Mouse (Mus musculus): ENCODE data around the gene Arhgap32. TPM values are rescaled to one million over a fixed set of nuclear protein-coding genes. Genes with fewer than 3 reads are reported as not detected.

The Arhgap32 gene
- polyA plus RNA-seq, 1 experiment = 1.5 TPM

DNA sequence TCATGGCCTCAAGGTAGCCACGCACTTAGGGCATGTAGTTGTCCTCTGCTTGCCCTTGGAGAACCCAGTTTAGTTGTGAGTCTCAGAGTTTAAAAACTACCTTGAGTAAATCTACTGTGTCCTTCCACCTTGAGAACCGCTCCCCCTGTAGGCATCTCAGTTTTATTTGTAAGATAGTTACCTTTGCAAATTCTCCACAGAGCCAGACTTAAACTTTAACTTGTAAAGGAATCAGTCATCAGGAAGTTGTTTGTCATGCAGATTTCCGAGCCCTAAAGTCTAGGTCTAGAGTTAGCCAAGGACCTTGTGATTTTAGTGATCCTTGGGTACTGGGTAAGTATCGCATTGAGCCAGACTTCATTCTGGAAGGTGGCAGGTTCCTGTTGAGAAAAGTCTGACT lies 20.4 kb upstream of the Arhgap32 start:
- H3K27ac ChIP-seq (ENCODE audit: insufficient read depth, low read length) = no peak overlapping the region
- 87% methylated on average over 4 of the region's 4 CpGs for WGBS
- no peak overlapping the region for H3K4me3 ChIP-seq (ENCODE audit: extremely low read depth, insufficient read depth, insufficient read length)
- TF ChIP-seq CTCF (IDR thresholded peaks at IDR 0.05; ENCODE audit: extremely low read depth, insufficient read depth, insufficient read length, insufficient replicate concordance) (no peak), POLR2A (IDR thresholded peaks at IDR 0.05; ENCODE audit: low read depth, low read length) (no peak)
- no peaks in the 10 kb centered on the region for H3K36me3 ChIP-seq (ENCODE audit: control insufficient read depth, insufficient read depth, low read length)
- DNase-seq (ENCODE audit: low read depth in 1 of 2, low spot score in 2 of 2) = no peak
- no peaks in the 10 kb centered on the region; the same call in 1 of the 2 replicates for H3K4me1 ChIP-seq (ENCODE audit: control insufficient read depth, insufficient read depth, insufficient read length)
- no peaks in the 10 kb centered on the region for H3K27me3 ChIP-seq (ENCODE audit: control insufficient read depth, insufficient read depth, low read length)

DNA sequence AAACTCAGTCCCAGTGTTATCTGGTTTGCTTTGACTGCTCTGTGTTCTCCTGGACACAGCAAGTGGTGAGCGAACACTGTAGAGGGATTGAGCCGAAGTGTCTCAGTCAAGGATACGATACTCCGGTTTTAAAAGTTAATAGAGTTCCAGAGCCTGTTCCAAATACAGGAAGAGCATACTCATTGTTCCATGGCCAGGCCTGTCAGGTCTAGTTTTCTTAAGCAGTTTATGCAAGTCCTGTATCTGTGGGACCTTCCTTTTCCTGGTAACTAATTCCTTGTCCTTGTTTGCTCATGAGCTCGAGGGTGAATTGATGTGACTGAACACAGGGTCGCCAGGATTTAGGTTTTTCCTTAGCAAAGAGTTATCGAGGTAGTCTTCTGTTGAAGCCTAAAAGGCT lies 19.4 kb upstream of the Arhgap32 start:
- H3K4me1 ChIP-seq (ENCODE audit: control insufficient read depth, insufficient read depth, insufficient read length) = no peaks in the 10 kb centered on the region; the same call in 1 of the 2 replicates
- DNase-seq (ENCODE audit: low read depth in 1 of 2, low spot score in 2 of 2) = no peak
- H3K27me3 ChIP-seq (ENCODE audit: control insufficient read depth, insufficient read depth, low read length) = no peaks in the 10 kb centered on the region
- H3K36me3 ChIP-seq (ENCODE audit: control insufficient read depth, insufficient read depth, low read length) = no peaks in the 10 kb centered on the region
- 79% methylated on average over 7 of the region's 7 CpGs for WGBS
- no peak overlapping the region for H3K4me3 ChIP-seq (ENCODE audit: extremely low read depth, insufficient read depth, insufficient read length)
- no peak for TF ChIP-seq CTCF (IDR thresholded peaks at IDR 0.05; ENCODE audit: extremely low read depth, insufficient read depth, insufficient read length, insufficient replicate concordance)
- no peak for TF ChIP-seq POLR2A (IDR thresholded peaks at IDR 0.05; ENCODE audit: low read depth, low read length)
- H3K27ac ChIP-seq (ENCODE audit: insufficient read depth, low read length) = no peak overlapping the region

DNA sequence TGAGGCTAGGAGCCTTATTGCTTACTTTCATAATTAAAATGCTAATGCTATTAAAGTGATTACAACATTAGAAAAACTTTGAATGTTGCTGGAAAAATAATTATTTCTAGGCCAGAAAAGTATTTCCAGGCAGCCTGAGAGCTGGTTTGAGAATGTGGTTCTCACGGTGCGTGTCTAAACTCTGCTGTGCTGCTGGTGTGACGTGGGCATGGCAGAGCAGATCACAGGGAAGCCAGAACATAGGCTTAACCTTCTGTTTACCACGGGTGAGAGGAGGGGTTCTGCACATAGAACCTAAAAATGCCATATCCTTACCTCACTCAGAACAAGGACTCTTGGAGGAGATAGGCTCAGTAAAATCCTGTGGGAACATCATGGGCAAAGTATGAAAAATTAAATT lies 18.8 kb upstream of the Arhgap32 start:
- Histone ChIP-seq H3K4me3 (ENCODE audit: extremely low read depth, insufficient read depth, insufficient read length) (no peak overlapping the region), H3K27ac (ENCODE audit: insufficient read depth, low read length) (no peak overlapping the region)
- no peak for DNase-seq (ENCODE audit: low read depth in 1 of 2, low spot score in 2 of 2)

DNA sequence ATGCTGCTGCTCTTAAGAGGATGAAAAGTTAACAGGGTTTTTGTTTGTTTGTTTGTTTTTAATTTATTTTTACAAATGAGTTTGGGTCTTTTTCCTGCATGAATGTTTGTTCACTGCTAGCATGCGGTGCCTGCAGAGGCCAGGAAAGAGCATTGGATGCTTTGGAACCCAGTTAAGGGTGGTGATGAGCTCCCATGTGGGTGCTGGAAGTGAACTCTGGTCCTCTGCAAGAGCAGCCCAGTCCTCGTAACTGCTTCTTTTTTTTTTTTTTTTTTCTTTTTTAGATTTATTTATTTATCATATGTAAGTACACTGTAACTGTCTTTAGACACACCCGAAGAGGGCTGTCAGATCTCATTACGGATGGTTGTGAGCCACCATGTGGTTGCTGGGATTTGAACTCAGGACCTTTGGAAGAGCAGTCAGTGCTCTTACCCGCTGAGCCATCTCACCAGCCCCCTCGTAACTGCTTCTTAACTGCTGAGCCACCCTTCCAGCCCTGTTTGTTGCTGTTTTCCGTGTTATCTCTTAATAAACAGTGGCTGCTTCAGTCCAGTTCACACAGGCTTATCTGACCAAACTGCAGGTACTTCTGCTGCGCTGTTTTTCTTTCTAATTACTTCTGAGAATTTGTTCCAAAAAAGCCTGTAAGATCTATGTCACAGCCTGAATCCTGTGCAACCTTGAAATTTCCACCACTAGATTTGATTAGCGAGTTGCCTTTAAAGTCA lies 17.3 kb upstream of the Arhgap32 start:
- H3K27ac ChIP-seq (ENCODE audit: insufficient read depth, low read length) = no peak overlapping the region
- no peak overlapping the region for H3K4me3 ChIP-seq (ENCODE audit: extremely low read depth, insufficient read depth, insufficient read length)
- WGBS = 84% methylated on average over 9 of the region's 9 CpGs
- H3K4me1 ChIP-seq (ENCODE audit: control insufficient read depth, insufficient read depth, insufficient read length) = no peaks in the 10 kb centered on the region; the same call in 1 of the 2 replicates
- H3K27me3 ChIP-seq (ENCODE audit: control insufficient read depth, insufficient read depth, low read length) = no peaks in the 10 kb centered on the region
- TF ChIP-seq POLR2A (IDR thresholded peaks at IDR 0.05; ENCODE audit: low read depth, low read length) (no peak), CTCF (IDR thresholded peaks at IDR 0.05; ENCODE audit: extremely low read depth, insufficient read depth, insufficient read length, insufficient replicate concordance) (no peak)
- DNase-seq (ENCODE audit: low read depth in 1 of 2, low spot score in 2 of 2) = no peak
- no peaks in the 10 kb centered on the region for H3K36me3 ChIP-seq (ENCODE audit: control insufficient read depth, insufficient read depth, low read length)

More for the DNA sequence above, 18.8 kb upstream of the Arhgap32 start:
- no peaks in the 10 kb centered on the region for H3K27me3 ChIP-seq (ENCODE audit: control insufficient read depth, insufficient read depth, low read length)
- no peaks in the 10 kb centered on the region for H3K36me3 ChIP-seq (ENCODE audit: control insufficient read depth, insufficient read depth, low read length)
- 67% methylated on average over 4 of the region's 4 CpGs for WGBS
- H3K4me1 ChIP-seq (ENCODE audit: control insufficient read depth, insufficient read depth, insufficient read length) = no peaks in the 10 kb centered on the region; the same call in 1 of the 2 replicates
- TF ChIP-seq POLR2A (IDR thresholded peaks at IDR 0.05; ENCODE audit: low read depth, low read length) = no peak

DNA sequence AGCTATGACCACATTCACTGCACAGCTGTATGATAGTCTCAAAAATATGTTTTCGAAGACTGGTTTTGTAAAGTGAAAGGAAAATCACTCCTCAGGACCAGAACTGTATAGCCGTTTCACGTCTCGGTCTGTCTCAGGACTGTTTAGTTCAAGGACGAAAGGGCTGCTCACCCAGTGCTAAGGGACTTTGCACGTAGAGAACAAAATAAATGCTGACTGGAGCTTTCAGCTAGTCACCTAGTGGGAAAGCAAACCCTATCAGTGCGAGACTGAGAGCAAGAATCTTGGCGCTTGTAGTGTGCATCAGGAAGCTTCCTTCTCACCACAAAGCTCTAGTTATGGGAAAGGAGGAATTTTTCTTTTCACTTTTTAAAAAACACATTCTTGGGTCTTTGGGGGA lies 15.4 kb upstream of the Arhgap32 start:
- Histone ChIP-seq H3K4me1 (ENCODE audit: control insufficient read depth, insufficient read depth, insufficient read length) (no peaks in the 10 kb centered on the region), H3K4me3 (ENCODE audit: extremely low read depth, insufficient read depth, insufficient read length) (no peak overlapping the region), H3K27me3 (ENCODE audit: control insufficient read depth, insufficient read depth, low read length) (no peaks in the 10 kb centered on the region), H3K36me3 (ENCODE audit: control insufficient read depth, insufficient read depth, low read length) (no peaks in the 10 kb centered on the region), H3K27ac (ENCODE audit: insufficient read depth, low read length) (no peak overlapping the region)
- DNase-seq (ENCODE audit: low read depth in 1 of 2, low spot score in 2 of 2) = no peak
- WGBS = 86% methylated on average over 8 of the region's 8 CpGs
- no peak for TF ChIP-seq CTCF (IDR thresholded peaks at IDR 0.05; ENCODE audit: extremely low read depth, insufficient read depth, insufficient read length, insufficient replicate concordance)
- TF ChIP-seq POLR2A (IDR thresholded peaks at IDR 0.05; ENCODE audit: low read depth, low read length) = no peak

DNA sequence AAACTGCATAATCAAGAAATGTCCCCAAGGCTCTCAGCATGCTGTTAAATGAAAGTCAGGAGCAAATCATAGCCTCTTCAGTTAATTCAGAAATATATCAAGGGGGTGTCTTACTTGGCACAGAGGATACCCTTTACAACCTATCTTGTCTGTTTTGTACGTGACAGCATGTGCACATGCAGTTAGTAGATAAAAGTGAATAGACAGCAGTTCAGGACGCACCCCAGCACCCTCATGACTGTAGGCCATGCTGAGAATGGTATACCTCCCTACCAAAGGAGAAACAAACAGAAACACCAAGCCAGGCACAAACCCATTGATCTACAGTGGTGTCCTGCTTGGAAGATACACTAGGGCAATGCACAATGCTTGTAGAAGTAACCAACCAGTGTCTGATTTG lies 14.4 kb upstream of the Arhgap32 start:
- DNase-seq (ENCODE audit: low read depth in 1 of 2, low spot score in 2 of 2) = no peak
- no peaks in the 10 kb centered on the region for H3K27me3 ChIP-seq (ENCODE audit: control insufficient read depth, insufficient read depth, low read length)
- H3K27ac ChIP-seq (ENCODE audit: insufficient read depth, low read length) = no peak overlapping the region
- H3K4me1 ChIP-seq (ENCODE audit: control insufficient read depth, insufficient read depth, insufficient read length) = no peaks in the 10 kb centered on the region
- no peak overlapping the region for H3K4me3 ChIP-seq (ENCODE audit: extremely low read depth, insufficient read depth, insufficient read length)
- no peaks in the 10 kb centered on the region for H3K36me3 ChIP-seq (ENCODE audit: control insufficient read depth, insufficient read depth, low read length)
- TF ChIP-seq CTCF (IDR thresholded peaks at IDR 0.05; ENCODE audit: extremely low read depth, insufficient read depth, insufficient read length, insufficient replicate concordance) = no peak
- TF ChIP-seq POLR2A (IDR thresholded peaks at IDR 0.05; ENCODE audit: low read depth, low read length) = no peak
- 87% methylated on average over 2 of the region's 2 CpGs for WGBS

DNA sequence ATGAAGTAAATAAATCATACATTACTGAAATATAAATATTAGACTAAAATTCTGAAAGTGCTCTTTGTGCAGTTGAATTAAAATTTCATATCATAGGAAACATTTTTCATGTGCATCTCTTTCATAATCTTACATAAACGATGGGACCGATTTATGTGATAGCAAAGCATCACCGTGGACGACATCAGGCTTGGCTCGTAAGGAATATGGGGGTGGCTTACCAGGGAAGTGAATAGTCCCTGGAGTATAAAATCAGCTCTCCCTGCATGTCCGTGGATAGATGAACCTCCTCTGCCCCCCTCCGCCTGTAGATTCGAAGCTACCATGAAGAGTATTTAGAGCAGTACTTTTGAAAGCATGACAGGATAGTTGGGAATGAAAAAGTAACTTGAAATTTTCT lies 11.3 kb upstream of the Arhgap32 start:
- no peaks in the 10 kb centered on the region for H3K4me1 ChIP-seq (ENCODE audit: control insufficient read depth, insufficient read depth, insufficient read length)
- no peak overlapping the region for H3K27ac ChIP-seq (ENCODE audit: insufficient read depth, low read length)
- H3K36me3 ChIP-seq (ENCODE audit: control insufficient read depth, insufficient read depth, low read length) = no peaks in the 10 kb centered on the region
- H3K27me3 ChIP-seq (ENCODE audit: control insufficient read depth, insufficient read depth, low read length) = no peaks in the 10 kb centered on the region
- no peak for DNase-seq (ENCODE audit: low read depth in 1 of 2, low spot score in 2 of 2)
- TF ChIP-seq POLR2A (IDR thresholded peaks at IDR 0.05; ENCODE audit: low read depth, low read length) = no peak
- no peak for TF ChIP-seq CTCF (IDR thresholded peaks at IDR 0.05; ENCODE audit: extremely low read depth, insufficient read depth, insufficient read length, insufficient replicate concordance)
- H3K4me3 ChIP-seq (ENCODE audit: extremely low read depth, insufficient read depth, insufficient read length) = no peak overlapping the region
- 90% methylated on average over 8 of the region's 8 CpGs for WGBS
